Mouse (Mus musculus): ENCODE measurements around the gene Wdr4. TPM values are rescaled to one million over a fixed set of nuclear protein-coding genes. Genes with fewer than 3 reads are reported as not detected.

Gene Wdr4
- polyA plus RNA-seq, 1 experiment from 2014 or later: 49.1 TPM

Small RNA genes lying within 50 kb of the gene (microRNA-seq; reads per million reads assigned to microRNA genes)
- gene Gm24970: not detected

Other genes with a start within 250 kb of the Wdr4 start
- gene Rsph1, start 242.6 kb downstream of the Wdr4 start, polyA plus RNA-seq (2014; fragmentation: Nextera tagmentation; extraction: Ambion mirVana): 0.80 and 1.2 TPM in 2 replicates
- 14.7 and 14.8 TPM in 2 replicates for gene Slc37a1, start 233.2 kb downstream of the Wdr4 start, polyA plus RNA-seq (2014; fragmentation: Nextera tagmentation; extraction: Ambion mirVana)
- gene Pde9a, start 133.8 kb downstream of the Wdr4 start, polyA plus RNA-seq (2014; fragmentation: Nextera tagmentation; extraction: Ambion mirVana): 61.0 and 76.0 TPM in 2 replicates
- gene Ndufv3, start 135 bp upstream of the Wdr4 start, polyA plus RNA-seq (2014; fragmentation: Nextera tagmentation; extraction: Ambion mirVana): 386 and 427 TPM in 2 replicates
- gene Pknox1, start 44.8 kb upstream of the Wdr4 start, polyA plus RNA-seq (2014; fragmentation: Nextera tagmentation; extraction: Ambion mirVana): 39.4 and 43.5 TPM in 2 replicates
- 2.1 and 5.9 TPM in 2 replicates for gene Cbs, start 117.3 kb upstream of the Wdr4 start, polyA plus RNA-seq (2014; fragmentation: Nextera tagmentation; extraction: Ambion mirVana)
- gene U2af1, start 138.9 kb upstream of the Wdr4 start, polyA plus RNA-seq (2014; fragmentation: Nextera tagmentation; extraction: Ambion mirVana): 162 and 167 TPM in 2 replicates
- 0.13 and 0.14 TPM in 2 replicates for gene Cryaa, start 157.8 kb upstream of the Wdr4 start, polyA plus RNA-seq (2014; fragmentation: Nextera tagmentation; extraction: Ambion mirVana)

Data from intestine, embryonic 14.5 days (tissue).